Mouse (Mus musculus): ENCODE results near the gene Slc30a4. TPM values are rescaled to one million over a fixed set of nuclear protein-coding genes. Genes with fewer than 3 reads are reported as not detected.

Gene Slc30a4
- total RNA-seq (2021) (10 to 100 TPM; 27.3 to 30.7 TPM), polyA plus RNA-seq (2012; rRNA removed) (3.8 and 5.0 TPM in 2 replicates)
- long read RNA-seq, full-length matches to known transcripts = 12 of 14 reads
- long read RNA-seq, partial matches to known transcripts = 1 of 14 reads
- long read RNA-seq, other reads (novel, unspliced or antisense) = 1 of 14 reads

DNA sequence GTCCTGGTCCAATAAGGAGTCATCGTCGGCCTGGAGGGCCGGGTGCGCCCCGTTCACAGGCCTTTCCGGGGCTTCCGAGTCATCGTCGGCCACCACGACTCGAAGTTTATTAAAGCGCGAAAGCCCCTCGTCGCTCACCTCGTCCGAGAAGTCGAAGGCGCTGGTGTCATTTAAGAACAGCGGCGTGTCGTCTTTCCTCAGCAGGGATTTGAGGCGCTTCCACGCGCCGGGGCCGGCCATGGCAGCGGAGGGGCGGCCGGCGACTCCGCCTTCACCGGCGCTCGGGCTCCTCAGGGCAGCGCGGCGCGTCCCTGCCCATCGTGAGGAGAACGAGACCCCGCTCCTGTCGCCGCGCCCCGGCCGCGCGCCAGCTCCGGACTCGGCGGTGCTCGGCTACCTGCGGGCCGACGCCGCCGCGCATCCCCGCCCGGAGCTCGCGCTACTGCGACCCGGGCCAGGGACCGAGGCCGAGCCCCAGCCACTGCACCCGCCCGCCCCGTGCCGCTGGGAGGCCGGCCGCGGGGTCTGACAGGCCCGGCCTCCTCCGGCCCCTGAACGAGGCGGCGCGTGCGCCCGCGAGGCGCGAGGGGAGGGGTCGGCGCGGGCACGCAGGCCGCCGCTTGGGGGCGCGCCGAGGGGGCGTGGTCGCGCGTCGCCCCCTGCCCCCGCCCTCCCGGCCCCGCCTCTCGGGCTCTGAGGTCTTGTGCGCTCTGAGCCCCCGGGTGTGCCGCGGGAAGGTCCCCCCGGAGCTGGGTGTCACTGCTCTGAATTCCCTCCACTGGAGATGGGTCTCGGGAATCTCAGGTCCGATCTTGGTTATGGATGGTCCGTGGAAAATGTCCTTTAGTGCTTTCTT lies at the start of gene Slc30a4:
TSS of gene Slc30a4 (minus strand) at position 483 of the 856 bp plus-strand sequence.
- peak; percentile 92 for DNase-seq

DNA sequence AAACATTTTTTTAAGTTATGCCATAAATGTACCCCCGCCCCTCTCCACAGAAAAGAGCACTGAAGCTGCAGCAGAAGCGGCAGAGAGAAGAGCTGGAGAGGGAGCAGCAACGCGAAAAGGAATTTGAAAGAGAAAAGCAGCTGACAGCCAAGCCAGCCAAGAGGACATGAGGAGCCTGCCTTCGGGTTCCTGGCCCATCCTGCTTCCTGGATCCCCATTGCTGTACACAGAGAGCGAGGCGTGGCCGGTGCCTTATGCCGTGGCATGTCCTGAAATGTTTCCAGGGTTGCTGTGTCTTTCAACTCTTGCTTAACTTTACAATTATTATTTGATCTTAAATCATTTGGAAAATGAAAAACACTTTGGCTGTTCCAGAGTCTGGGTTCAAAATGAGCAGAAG lies 44.0 kb upstream of the Slc30a4 start:
- no peak for DNase-seq

DNA sequence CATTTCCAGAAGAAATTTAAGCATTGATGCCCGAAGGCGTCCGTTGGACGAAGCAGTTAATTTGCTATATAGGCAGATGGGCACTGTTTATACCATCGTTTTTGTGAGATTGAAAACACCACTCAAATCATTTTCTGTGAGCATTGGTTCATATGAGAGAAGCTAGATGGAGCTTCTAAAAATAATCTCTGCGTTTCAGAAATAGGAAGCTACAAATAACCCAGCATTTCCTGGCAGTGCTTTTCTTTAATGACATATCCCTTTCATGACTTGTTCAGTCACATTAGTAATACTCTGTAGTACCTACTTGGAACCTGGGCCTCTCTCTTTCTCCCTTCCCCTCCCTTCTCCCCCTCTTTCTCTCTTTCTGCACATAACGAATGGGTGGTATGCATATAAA lies 36.6 kb upstream of the Slc30a4 start:
- no peak for DNase-seq

DNA sequence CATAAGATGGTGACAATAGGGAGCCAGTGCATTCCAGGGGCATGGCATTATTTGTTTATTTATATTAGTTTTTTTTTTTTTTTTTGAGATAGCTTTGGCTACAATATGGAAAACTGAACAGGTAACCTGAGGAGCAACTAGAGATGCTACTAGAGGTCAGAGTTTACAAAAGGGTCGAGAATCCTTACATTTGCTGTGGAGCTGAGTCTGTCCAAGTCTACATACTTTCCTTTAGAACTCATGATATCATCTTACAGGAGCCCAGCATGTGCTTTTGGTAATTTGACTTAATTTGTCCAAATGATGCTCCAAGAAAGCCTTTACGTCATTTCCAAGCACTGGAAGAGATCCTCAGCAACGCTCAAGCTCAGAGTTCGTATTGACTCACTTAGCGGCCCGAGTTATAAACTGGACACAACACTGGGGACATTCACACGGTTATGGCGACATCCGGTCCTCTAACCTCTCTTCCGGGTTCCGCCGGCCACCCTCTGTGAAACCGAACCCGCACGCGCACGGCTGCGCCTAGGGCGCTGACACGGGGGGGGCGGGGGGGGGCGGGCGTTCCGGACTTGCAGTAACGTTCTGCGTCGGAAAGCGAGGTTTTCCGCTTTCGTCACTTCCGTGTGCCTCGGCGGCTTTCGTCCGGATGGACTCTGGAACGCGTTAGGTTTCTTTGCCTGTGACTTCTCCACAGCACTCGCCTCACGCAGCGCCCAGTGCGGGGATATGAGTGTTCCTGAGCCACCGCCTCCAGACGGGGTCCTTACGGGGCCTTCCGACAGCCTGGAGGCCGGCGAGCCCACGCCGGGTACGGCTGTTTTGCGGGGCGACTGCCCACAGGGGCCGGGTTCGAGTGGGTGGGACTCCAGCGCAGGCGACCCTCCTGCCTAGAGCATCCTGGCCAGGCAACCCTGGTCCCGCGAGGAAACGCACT lies 35.7 kb upstream of the Slc30a4 start, which contains the start of gene Bloc1s6:
TSS of gene Bloc1s6 (plus strand) at position 610 of the 937 bp plus-strand sequence.
- DNase-seq = peak; percentile 89

DNA sequence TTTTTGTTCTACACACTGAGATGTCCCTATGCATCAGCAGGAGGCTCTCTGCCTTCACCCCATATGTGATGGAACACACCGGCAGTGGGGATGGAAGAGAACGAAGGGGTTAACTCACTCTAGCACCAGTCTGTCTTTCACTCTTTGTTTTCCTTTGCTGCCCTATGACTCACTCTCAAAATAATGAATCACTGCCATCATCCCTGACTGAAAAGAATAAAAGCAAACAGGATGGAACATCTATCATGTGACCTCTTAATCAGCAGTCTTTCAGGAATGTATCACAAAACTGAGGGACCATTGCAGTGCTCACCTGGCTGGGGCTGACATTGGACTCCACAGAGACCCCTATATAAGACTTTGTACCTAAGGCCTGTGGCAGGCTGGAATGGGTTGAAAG lies 29.0 kb upstream of the Slc30a4 start:
- DNase-seq = peak; percentile 36

DNA sequence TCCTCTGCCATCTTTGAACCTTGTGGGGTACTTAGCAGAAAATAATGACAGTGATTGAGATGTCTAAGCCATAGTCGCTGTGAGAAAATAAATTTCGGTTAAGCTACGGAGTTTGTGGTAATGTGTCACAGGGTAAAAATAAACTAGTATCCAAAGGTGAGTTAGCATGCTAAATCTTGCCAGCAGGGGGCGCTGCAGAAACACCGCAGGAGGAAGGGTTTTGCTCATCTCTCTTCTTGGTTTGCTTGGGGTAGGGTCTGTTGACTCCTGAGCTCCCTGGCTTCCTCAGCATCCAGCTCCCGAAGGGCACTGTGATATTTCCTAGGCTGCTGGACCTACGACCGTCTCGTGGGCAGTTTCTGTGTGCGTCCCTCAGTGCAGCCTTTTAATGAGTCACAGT lies 23.1 kb upstream of the Slc30a4 start:
- DNase-seq = peak; percentile 40

DNA sequence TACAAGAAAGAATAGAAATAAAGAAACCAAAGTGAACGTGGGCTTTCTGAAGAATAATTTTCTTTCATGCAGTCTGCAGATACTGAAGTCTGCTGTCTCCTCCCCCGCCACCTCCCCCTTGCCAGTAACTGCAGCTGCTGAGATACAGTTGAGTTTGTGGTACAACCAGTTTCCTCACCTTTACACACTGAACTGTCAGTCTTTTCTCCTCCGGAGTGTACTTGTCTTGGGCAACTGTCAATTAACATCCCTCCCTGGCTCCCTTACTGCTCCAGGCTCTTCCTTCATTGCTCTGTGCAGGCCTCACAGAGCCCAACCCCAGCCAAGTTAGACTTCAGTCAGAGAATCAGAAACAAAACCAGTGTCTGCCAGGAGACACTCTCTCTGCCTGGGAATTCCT lies 18.1 kb upstream of the Slc30a4 start:
- DNase-seq = no peak

DNA sequence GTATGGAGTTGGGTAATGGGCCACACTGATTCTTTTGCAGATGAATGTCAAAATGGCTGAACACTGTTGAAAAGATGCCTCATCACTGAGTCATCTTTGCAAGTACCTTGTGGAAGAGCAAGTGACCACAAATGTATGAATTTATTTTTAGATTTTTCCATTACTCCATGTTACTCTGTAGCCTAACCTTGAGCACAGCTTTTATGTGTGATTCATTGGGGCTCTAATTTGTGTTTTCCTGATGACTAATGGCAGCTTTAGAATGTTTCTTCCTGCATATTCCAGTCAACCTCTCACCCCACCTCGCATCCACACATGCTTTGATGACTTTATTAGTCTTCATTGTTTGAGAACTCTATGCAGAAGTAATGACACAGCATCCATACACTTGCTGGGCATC lies 16.8 kb upstream of the Slc30a4 start:
- DNase-seq = peak; percentile 42

DNA sequence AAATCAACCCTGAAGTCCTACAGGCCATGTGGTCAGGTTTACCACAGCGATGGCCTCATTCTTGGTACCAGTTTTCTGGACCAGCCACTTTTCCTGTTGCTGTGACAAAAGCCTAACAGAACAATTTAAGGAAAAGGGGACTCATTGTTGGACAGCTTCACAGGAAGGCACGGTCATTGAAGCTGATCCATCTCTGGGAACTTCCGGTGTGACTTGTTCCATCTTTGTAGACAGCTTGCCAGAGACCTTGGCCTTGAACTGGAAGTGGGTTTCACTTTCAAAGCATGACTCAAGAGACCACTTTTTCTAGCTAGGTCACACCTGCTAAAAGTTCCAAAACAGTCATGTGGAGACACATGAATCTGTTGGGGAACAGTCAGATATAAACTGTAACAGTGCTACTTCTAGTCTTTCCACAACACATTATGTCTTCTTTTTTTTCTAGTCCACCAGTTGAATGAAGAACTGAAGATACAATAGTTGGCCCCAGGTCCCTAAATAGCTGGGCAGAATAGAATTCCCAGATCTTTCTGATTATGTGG lies 13.9 kb upstream of the Slc30a4 start:
- DNase-seq = no peak

DNA sequence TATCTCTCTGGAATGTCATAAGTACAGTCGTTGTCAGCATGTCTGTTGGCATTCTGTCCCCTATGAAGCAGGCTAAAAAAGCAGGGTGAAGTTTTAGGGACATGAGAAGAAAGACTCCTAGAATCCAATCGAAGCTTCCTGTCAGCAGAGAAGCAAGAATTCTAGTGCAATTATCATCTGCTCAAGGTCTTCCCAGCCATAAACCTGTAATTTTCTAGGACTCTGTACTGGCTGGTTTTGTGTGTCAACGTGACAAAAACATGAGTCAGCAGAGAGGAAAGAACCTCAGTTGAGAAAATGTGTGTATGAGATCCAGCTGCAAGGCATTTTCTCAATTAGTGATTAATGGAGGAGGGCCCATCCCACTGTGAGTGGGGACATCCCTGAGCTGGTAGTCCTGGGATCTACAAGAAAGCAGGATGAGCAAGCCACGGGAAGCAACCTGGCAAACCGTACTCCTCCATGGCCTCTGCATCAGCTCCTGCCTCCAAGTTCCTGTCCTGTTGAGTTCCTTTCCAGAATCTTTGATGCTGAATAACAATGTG lies 12.8 kb upstream of the Slc30a4 start:
- DNase-seq = peak; percentile 44

DNA sequence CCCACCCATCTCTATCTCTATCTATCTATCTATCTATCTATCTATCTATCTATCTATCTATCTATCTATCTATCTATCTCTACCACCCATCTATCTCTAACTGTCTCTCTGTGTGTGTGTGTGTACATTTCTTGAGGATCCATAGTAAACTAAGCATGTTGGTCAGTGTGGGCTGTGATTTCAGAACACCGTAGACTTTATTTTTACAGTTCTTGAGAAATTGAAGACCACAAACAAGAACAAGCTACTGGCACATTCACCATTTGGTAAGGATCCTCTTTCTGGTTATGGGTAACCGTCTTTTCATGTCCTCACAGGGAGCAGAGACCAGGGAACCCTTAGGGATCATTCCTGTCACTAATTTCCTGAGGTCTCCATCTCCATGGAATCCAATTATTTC lies 10.4 kb upstream of the Slc30a4 start:
- DNase-seq = no peak

DNA sequence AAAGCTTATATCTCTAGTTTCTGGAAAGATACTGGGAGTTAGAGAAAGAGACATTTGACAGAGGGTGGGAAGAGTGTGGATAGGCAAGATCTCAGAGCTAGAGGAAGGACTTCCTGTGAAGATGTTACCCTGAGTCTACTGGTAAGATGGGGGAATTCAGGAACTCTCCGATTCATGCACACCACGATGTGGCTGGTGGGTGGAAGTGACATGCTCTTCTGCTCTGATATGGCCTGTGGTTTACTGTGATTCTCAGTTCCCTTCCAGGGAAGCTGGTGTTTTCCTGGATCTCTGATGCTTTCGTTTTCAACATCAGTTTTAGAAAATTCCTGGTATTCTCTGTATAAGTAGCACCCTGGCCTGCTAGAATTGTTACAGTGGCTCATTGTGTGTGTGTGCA lies 9.4 kb upstream of the Slc30a4 start:
- no peak for DNase-seq

DNA sequence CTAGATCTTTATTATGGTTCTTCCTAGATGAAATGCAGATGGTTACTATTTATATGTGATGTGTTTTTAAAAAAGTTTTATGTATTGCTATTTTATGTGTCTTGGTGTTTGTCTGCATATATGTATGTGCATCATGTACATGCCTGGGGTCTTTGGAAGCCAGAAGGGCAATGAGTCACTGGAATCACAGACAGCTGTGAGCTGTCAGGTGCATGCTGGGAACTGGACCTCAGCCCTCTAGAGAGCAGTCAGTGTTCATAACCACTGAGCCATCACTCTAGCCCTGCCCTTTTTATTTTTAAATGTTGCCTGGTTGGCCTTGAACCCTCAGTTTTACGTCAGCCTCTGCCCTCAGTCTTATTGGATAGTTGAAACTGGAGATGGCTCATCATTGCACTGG lies 6.7 kb upstream of the Slc30a4 start:
- no peak for DNase-seq

DNA sequence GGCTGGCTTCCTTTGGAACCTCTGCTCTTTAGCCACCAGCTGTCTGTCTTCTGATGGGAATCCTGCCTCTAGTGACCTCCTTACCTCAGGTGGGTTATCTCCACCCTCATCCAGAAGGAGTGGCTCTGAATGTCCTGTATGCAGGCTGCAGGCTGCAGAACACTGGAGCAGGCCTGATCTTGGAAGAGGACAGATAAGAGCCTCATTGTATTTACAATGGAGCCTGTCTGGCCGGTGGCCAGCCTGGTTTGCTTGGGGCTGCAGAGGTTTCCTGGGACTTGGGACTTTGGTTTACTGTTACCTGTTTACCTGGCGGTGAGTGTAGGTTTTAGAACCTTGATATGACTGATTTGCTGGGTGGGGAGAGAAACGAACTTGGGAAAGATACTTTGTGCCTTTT lies 5.6 kb upstream of the Slc30a4 start:
- DNase-seq = no peak

DNA sequence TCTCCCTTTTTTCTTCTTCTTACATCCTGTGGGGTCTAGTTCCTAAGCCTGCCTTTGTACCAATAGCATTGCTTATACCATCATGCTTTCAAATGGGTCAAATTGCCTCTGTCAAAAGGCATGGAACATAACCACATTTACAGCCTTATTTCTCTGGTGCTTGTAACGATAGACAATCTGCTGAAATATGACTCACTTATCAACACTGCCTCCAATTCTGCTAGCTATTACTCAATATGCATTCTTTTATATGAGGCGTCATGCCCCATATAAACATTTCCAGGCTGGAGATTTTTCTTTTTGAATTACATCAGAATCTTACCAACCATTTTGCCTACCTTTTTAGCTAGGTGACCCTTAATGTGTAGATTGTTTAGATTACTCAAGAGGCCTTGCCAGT lies 2.1 kb upstream of the Slc30a4 start:
- DNase-seq = no peak

DNA sequence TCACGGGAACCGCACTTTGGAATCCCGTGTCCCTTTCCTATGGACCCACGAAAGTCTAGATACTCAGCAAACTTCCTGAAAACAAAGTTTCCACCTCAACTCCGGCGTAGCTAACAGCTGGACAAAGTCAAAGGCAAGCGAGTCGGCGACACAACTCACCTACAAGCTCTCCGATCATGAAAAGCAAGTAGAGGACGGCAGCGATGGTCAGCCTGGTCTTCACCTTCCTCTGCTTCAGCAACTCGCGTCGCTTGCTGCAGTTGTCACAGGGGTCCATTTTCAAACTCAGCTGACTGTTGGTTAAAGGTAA lies 637 bp downstream of the Slc30a4 start:
- DNase-seq = peak; percentile 68

DNA sequence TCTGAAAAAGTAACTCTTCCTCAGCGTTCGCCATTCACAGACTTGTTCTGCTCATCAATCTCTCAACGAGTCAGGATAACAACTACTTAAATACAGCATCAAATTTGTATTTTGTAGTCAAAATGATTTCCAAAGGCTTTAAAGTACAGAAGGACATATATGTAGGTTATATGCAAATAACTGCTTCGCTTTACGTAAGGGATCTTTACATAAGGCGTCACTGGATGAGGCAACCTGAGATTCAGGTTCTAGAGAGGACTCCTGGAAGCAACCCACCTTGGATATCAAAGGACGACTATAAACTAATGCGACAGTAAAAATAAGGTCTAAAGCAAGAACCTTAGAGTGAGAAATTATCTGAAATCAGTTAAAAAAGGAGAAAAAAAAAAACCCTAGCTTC lies 1.5 kb downstream of the Slc30a4 start:
- DNase-seq = no peak

DNA sequence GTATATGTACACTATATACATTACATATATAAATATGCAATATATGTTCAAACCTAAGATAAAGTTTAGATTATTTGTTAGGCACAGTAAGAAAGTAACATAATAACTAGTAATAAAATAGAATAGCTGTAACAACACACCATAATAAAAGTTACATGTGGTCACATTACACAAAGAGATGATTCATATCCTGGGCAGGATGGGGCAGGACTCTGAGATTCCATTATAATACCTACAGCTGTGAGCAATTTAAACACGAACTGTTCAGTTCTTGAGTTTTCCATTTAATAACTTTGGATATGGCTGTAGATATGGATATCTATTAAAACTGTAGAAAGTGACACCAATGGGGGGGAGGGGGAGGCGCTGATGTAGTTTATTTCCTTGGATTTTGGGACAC lies 4.9 kb downstream of the Slc30a4 start:
- no peak for DNase-seq

DNA sequence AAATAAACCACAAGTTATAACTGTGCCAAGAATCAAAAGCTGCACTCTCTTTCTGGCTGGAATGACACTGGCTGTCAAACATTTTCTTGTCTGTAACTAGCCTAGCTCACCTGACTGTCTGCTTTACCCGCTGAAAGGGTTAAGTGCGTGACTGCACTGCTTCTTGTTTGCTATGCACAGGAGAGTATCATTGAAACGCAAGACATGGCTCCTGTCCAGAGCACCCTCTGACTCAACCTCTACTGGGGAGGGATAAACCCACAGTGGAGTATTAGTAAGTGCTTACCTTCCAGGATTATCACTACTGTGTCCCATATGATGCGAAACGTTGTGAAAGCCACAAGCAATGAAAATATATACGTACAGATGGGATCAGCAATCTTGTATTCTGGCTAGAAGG lies 15.8 kb downstream of the Slc30a4 start:
- peak; percentile 41 for DNase-seq

DNA sequence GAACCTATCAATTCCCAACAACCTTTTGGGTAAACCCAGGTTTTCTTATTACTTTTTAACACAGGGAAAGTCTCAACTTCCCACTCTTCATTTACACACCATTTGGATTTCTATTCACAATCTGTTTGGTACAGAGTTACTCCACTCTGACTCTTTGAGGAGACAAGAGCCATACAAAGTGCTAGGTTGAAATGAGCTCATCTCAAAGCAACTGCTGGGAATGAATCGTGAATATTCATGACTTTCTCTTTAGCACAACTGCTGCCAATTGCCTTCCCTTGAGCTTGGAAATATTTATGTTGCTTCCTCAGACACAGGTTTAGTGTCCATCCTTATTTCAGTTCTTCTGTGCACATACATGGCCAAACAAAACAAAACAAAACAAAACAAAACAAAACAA lies 18.8 kb downstream of the Slc30a4 start:
- DNase-seq = no peak

DNA sequence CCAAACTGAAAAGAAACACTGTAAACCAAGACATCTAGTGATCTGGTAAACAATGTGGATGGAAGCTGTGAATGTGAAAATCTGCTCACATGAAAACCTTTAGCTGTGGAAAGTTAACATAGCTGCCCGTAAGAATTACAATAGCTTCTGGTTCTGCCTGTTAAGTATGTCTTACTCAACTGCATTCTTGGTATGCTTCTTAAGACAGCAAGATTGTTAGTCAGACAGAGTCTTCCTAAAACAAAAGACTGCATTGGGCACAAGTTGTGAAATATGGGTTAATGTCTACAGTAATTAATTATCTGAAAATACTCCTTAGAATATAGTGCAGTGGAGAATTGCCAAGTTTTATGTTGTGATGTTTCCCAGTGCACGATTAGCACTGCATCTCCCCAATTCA lies 19.9 kb downstream of the Slc30a4 start:
- no peak for DNase-seq

All from adrenal gland, adult 2 months (tissue).